Mouse (Mus musculus): ENCODE results near the gene Polr2b.

- TF ChIP-seq CTCF (conservative IDR thresholded peaks at IDR 0.05; ENCODE audit: insufficient read depth, insufficient read length, low read depth, low read length), result no peak
- TF ChIP-seq POLR2A (IDR thresholded peaks at IDR 0.05; ENCODE audit: low read depth, low read length), result no peak
Observed at GRCm38 (mm10) chr5:77393094-77393619, 83.2 kb downstream of the Polr2b start.

All from kidney, adult 2 months (tissue).